Mouse (Mus musculus) stomach, embryonic 14.5 days (tissue): ENCODE data around the gene Olfr371. TPM values are rescaled to one million over a fixed set of nuclear protein-coding genes. Genes with fewer than 3 reads are reported as not detected.

ENCODE experiments used
- ATAC-seq: fragments of 200-750 bp; cut with Nextera tagmentation; 2 replicates; pipeline ENCODE4 v1.8.0; 2017; ENCODE audit warnings: low read depth, moderate TSS enrichment; ENCODE audit not compliant: insufficient number of reproducible peaks, insufficient read depth, low FRiP score
- H3K27ac ChIP-seq: fragments of 300-500 bp; sonication (generic); 2 replicates; pipeline ENCODE4 v1.5.1; 2014; ENCODE audit warnings: mild to moderate bottlenecking, low read length, moderate library complexity, mixed read lengths
- H3K27me3 ChIP-seq: fragments of 300-500 bp; sonication (generic); 2 replicates; pipeline ENCODE4 v1.6.1; 2014; ENCODE audit warnings: low read length, control low read depth, mixed read lengths; ENCODE audit not compliant: control insufficient read depth, insufficient read depth
- H3K36me3 ChIP-seq: fragments of 300-500 bp; sonication (generic); 2 replicates; pipeline ENCODE4 v1.6.1; 2014; ENCODE audit warnings: mild to moderate bottlenecking, control low read depth, low read length, moderate library complexity, mixed read lengths; ENCODE audit not compliant: control insufficient read depth, insufficient read depth
- H3K4me1 ChIP-seq: fragments of 300-500 bp; sonication (generic); 2 replicates; pipeline ENCODE4 v1.6.1; 2014; ENCODE audit warnings: low read length, control low read depth, mixed read lengths; ENCODE audit not compliant: control insufficient read depth, insufficient read depth
- H3K4me2 ChIP-seq: fragments of 300-500 bp; sonication (generic); replicated peaks from 2 replicates; pipeline ENCODE4 v1.6.1; 2014; ENCODE audit warnings: low read depth, low read length, control low read depth
- H3K4me3 ChIP-seq: fragments of 300-500 bp; sonication (generic); 2 replicates; pipeline ENCODE4 v1.5.1; 2014; ENCODE audit warnings: low read depth, low read length, control low read depth
- H3K9ac ChIP-seq: fragments of 300-500 bp; sonication (generic); replicated peaks from 2 replicates; pipeline ENCODE4 v1.6.1; 2014; ENCODE audit warnings: low read depth, mild to moderate bottlenecking, control low read depth, low read length, moderate library complexity, mixed read lengths
- H3K9me3 ChIP-seq: fragments of 300-500 bp; sonication (generic); 2 replicates; pipeline ENCODE4 v1.6.1; 2016; ENCODE audit warnings: low read depth, low read length, control low read depth; ENCODE audit not compliant: control insufficient read depth
- WGBS: fragments of 180-500 bp; shearing (Covaris S2); extraction: QIAGEN DNeasy Blood & Tissue Kit; methylation state at CpG from one replicate; pipeline ENCODE4 v1.1.7; 2014; 5-methylcytosine and 5-hydroxymethylcytosine counted together
- polyA plus RNA-seq: library from polyadenylated mRNA; unstranded; fragments of >200 nt; fragmentation: Nextera tagmentation; extraction: Ambion mirVana; gene quantifications from 2 replicates; pipeline ENCODE4 v1.2.1, GENCODE M21; 2014

Olfr371 gene
- not detected in 2 replicates for polyA plus RNA-seq

DNA sequence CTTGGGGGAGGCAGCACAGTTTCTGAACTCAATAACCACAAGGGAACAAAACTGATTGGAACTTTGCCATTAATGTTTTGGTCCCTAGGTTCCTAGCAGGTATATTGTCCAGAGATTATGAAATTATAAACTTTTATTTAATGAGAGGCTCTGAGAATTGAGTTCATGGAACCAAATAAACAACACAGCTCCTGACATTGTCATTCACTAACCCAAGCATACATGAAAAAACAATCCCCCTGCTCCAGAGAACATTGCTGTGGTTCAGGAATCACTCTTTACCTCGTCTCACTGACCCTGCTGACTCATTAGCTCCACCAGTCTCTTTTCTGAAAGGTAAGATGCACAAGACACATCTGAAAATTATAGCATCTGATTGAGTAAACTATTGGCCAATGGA, at the start of gene Olfr371:
TSS of gene Olfr371 (plus strand) at position 301 of the 400 bp plus-strand sequence.
- no peak for ATAC-seq
- no peak within 1 kb of the TSS for H3K4me3 ChIP-seq
- no peaks in the 10 kb centered on the region for H3K4me1 ChIP-seq
- no peaks in the 10 kb centered on the region for H3K36me3 ChIP-seq
- no peak within 1 kb of the TSS for H3K9ac ChIP-seq
- no peak within 1 kb of the TSS for H3K27ac ChIP-seq
- no peak within 1 kb of the TSS for H3K4me2 ChIP-seq
- no peaks in the 10 kb centered on the region for H3K9me3 ChIP-seq
- WGBS, result 26% methylated on average over 1 of the region's 1 CpGs
- no peaks in the 10 kb centered on the region for H3K27me3 ChIP-seq

GRCm38 (mm10) chr8:85192346-85192745, 33.4 kb upstream of the Olfr371 start:
- WGBS, result 83% methylated on average over 1 of the region's 1 CpGs
- no peaks in the 10 kb centered on the region for H3K36me3 ChIP-seq

DNA sequence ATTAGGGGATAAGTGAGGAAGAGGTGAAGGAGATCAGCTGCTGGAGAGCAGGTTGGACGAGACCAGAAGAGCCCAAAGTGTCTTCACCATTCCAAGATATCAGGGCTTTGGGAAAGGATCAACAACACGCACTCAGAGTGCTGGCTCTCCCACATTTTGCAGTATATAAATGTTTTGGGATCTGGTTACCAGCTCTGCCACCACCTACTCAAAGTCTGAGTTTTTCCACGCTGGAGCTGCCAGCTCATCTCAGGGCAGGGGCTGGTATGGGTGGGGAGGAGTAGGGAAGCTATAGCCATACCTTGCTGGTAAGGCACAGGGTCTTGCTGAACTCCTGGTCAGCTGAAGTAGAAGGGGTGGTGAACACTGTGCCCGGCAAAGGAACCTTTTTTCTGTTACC, 5.6 kb upstream of the Olfr371 start:
- Histone ChIP-seq H3K36me3 (no peaks in the 10 kb centered on the region), H3K4me2 (no peak overlapping the region), H3K4me3 (no peak overlapping the region), H3K4me1 (no peaks in the 10 kb centered on the region), H3K27ac (no peak overlapping the region), H3K9ac (no peak overlapping the region), H3K9me3 (no peaks in the 10 kb centered on the region), H3K27me3 (no peaks in the 10 kb centered on the region)
- no peak for ATAC-seq
- 77% methylated on average over 4 of the region's 4 CpGs for WGBS

More at GRCm38 (mm10) chr8:85192346-85192745, 33.4 kb upstream of the Olfr371 start:
- peaks cover 4% of the 10 kb centered on the region; the same call in 1 of the 2 replicates for H3K9me3 ChIP-seq
- no peak overlapping the region for H3K4me3 ChIP-seq
- no peaks in the 10 kb centered on the region for H3K27me3 ChIP-seq
- no peak overlapping the region for H3K27ac ChIP-seq
- H3K4me1 ChIP-seq, result no peaks in the 10 kb centered on the region
- no peak for ATAC-seq
- no peak overlapping the region for H3K4me2 ChIP-seq
- H3K9ac ChIP-seq, result no peak overlapping the region

- H3K27ac ChIP-seq, result no peak overlapping the region
- no peak overlapping the region for H3K9ac ChIP-seq
- no peak overlapping the region for H3K4me3 ChIP-seq
- H3K9me3 ChIP-seq, result no peaks in the 10 kb centered on the region
- H3K36me3 ChIP-seq, result no peaks in the 10 kb centered on the region
- ATAC-seq, result no peak
- no peak overlapping the region for H3K4me2 ChIP-seq
- no peaks in the 10 kb centered on the region for H3K4me1 ChIP-seq
- H3K27me3 ChIP-seq, result no peaks in the 10 kb centered on the region
- 38% methylated on average over 6 of the region's 6 CpGs for WGBS
These were observed 4.8 kb upstream of the Olfr371 start for GRCm38 (mm10) chr8:85220992-85221391.

DNA sequence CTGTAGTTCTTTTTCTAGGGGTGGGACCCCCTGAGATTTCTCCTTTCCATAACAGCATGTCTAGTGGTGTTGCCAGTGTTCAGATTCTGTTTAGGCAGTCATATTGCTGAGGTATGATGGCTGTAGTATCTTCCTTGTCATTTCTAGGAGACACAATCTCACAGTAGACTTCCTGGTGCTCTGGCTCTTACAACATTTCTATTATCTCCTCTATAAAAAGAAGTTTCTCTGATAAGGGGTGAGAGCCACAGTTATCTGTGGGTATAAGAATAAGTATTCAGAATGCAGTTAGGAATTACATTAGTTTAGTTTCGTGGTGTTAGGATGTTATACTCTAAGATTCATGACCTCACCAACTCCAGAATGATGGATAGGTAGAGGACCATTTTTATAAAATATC, 1.5 kb downstream of the Olfr371 start:
- no peak for ATAC-seq
- Histone ChIP-seq H3K36me3 (no peaks in the 10 kb centered on the region), H3K4me1 (no peaks in the 10 kb centered on the region), H3K4me2 (no peak overlapping the region), H3K9me3 (no peaks in the 10 kb centered on the region), H3K4me3 (no peak overlapping the region), H3K27me3 (no peaks in the 10 kb centered on the region), H3K27ac (no peak overlapping the region), H3K9ac (no peak overlapping the region)
- 78% methylated on average over 1 of the region's 1 CpGs for WGBS

Other genes starting within 250 kb of the Olfr371 start
- gene Junb, start 247.3 kb upstream of the Olfr371 start, polyA plus RNA-seq, result 16.9 and 23.4 TPM in 2 replicates
- 34.5 and 34.6 TPM in 2 replicates for gene Hook2, start 235.4 kb upstream of the Olfr371 start, polyA plus RNA-seq
- gene Best2, start 211.5 kb upstream of the Olfr371 start, polyA plus RNA-seq, result 0.29 and 0.38 TPM in 2 replicates
- gene Asna1, start 200.7 kb upstream of the Olfr371 start, polyA plus RNA-seq, result 101 and 103 TPM in 2 replicates
- gene Trir, start 199.2 kb upstream of the Olfr371 start, polyA plus RNA-seq, result 132 and 136 TPM in 2 replicates
- 19.0 and 26.5 TPM in 2 replicates for gene Tnpo2, start 189.1 kb upstream of the Olfr371 start, polyA plus RNA-seq
- 31.9 and 32.6 TPM in 2 replicates for gene Fbxw9, start 165.9 kb upstream of the Olfr371 start, polyA plus RNA-seq
- not detected in 2 replicates for gene Gm5741, start 158.0 kb upstream of the Olfr371 start, polyA plus RNA-seq
- gene Dhps, start 154.2 kb upstream of the Olfr371 start, polyA plus RNA-seq, result 51.9 and 53.9 TPM in 2 replicates
- 144 and 153 TPM in 2 replicates for gene Wdr83os, start 145.2 kb upstream of the Olfr371 start, polyA plus RNA-seq
- gene Wdr83, start 144.7 kb upstream of the Olfr371 start, polyA plus RNA-seq, result 45.0 and 46.4 TPM in 2 replicates
- 41.5 and 45.9 TPM in 2 replicates for gene Man2b1, start 142.7 kb upstream of the Olfr371 start, polyA plus RNA-seq
- gene Zfp791, start 102.9 kb upstream of the Olfr371 start, polyA plus RNA-seq, result 1.7 and 2.9 TPM in 2 replicates
- gene Cks1brt, start 74.1 kb upstream of the Olfr371 start, polyA plus RNA-seq, result not detected in 2 replicates
- gene Orc6, start 73.6 kb downstream of the Olfr371 start, polyA plus RNA-seq, result 109 and 110 TPM in 2 replicates
- 133 and 134 TPM in 2 replicates for gene Vps35, start 73.8 kb downstream of the Olfr371 start, polyA plus RNA-seq
- gene Mylk3, start 160.4 kb downstream of the Olfr371 start, polyA plus RNA-seq, result 0.55 and 0.95 TPM in 2 replicates
- 37.9 and 40.0 TPM in 2 replicates for gene 4921524J17Rik, start 206.8 kb downstream of the Olfr371 start, polyA plus RNA-seq